Mouse (Mus musculus): ENCODE results near the gene Gna11.

DNA sequence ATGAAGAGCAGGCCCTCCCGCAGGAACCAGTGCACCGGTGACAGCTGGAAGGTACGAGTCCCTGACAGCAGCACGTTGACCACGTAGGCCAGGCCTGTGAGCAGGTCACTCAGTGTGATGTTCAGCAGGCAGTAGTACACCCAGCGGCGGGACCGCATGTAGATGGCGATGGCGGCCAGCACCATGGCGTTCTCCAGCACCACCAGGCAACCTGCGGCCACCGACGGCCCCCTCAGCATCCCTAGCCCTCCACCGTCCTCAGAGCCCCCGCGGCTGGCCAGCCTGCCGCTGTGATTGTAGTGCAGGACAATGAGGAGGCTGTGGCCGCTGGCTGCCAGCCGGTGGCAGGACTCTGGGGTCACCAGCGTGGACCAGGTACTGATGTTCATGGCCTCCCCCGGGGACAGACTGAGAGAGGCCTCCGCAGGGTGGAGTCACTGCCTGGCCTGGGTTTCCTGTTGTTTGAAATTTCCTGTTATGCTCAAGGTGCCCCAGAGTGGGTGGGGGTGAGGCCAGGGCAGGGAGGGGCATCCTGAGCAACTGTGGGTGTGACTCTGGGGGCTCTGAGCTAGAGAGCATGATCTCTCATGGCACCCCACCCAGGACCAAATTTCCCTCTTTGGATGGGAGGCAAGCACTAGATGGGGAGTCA, 45.6 kb downstream of the Gna11 start:
- TF ChIP-seq CTCF (IDR thresholded peaks at IDR 0.05; ENCODE audit: insufficient read depth, low read length): no peak
- TF ChIP-seq POLR2A (IDR thresholded peaks at IDR 0.05; ENCODE audit: borderline replicate concordance, extremely low read depth, low read depth, low read length): peak; percentile 77; the same call in 1 of the 2 replicates
